Mouse (Mus musculus) MEL (cell line): Measurements from ENCODE around the gene Ifi35. TPM values are rescaled to one million over a fixed set of nuclear protein-coding genes. Genes with fewer than 3 reads are reported as not detected.

ENCODE experiments used
- DNase-seq: peaks from one replicate; pipeline ENCODE4 v3.0.0; 2011; ENCODE audit warnings: low read depth, low spot score
- H3K27ac ChIP-seq: 2 replicates; pipeline ENCODE4 v1.5.1; 2012; ENCODE audit warnings: low read depth, mild to moderate bottlenecking, control low read depth, low read length, moderate library complexity; ENCODE audit not compliant: control insufficient read depth
- H3K27me3 ChIP-seq, 2 experiments: fragments of 150-350 bp in 1 of 2; sonication (generic) in 1 of 2; 2 replicates each; pipeline ENCODE4 v1.6.1; 2012; ENCODE audit warnings: low read length in 2 of 2, mild to moderate bottlenecking in 2 of 2, improper control_type of control experiment in 1 of 2, moderate library complexity in 1 of 2; ENCODE audit not compliant: insufficient read depth in 2 of 2, control insufficient read depth in 1 of 2
- H3K36me3 ChIP-seq, 2 experiments: 2 replicates each; pipeline ENCODE4 v1.6.1; 2012 to 2014; ENCODE audit warnings: low read length in 2 of 2, improper control_type of control experiment in 1 of 2, inconsistent platforms in 1 of 2, mild to moderate bottlenecking in 1 of 2; ENCODE audit not compliant: insufficient read depth in 2 of 2, control insufficient read depth in 1 of 2
- H3K4me1 ChIP-seq, 2 experiments: fragments of 150-350 bp in 1 of 2; sonication (generic) in 1 of 2; 2 replicates each; pipeline ENCODE4 v1.6.1; 2012; ENCODE audit warnings: low read length in 2 of 2, improper control_type of control experiment in 1 of 2, mild to moderate bottlenecking in 1 of 2; ENCODE audit not compliant: insufficient read depth in 2 of 2, control insufficient read depth in 1 of 2
- H3K4me3 ChIP-seq, 2 experiments: fragments of 150-350 bp in 1 of 2; sonication (generic) in 1 of 2; 2 replicates each; pipeline ENCODE4 v1.5.1; 2012; ENCODE audit warnings: low read depth in 2 of 2, low read length in 2 of 2, mild to moderate bottlenecking in 2 of 2, moderate library complexity in 2 of 2, control low read depth in 1 of 2, improper control_type of control experiment in 1 of 2; ENCODE audit not compliant: control insufficient read depth in 1 of 2, insufficient read depth in 1 of 2
- H3K79me2 ChIP-seq: 2 replicates; pipeline ENCODE4 v1.6.1; 2012; ENCODE audit warnings: mild to moderate bottlenecking, low read length, moderate library complexity; ENCODE audit not compliant: control insufficient read depth, poor library complexity, insufficient read depth
- H3K9ac ChIP-seq: 2 replicates; pipeline ENCODE4 v1.6.1; 2012; ENCODE audit warnings: low read depth, mild to moderate bottlenecking, control low read depth, low read length, moderate library complexity; ENCODE audit not compliant: control insufficient read depth, poor library complexity, severe bottlenecking
- H3K9me3 ChIP-seq: fragments of 150-350 bp; sonication (generic); replicated peaks from 2 replicates; pipeline ENCODE4 v1.6.1; 2012; ENCODE audit warnings: mild to moderate bottlenecking, low read length, improper control_type of control experiment, moderate library complexity; ENCODE audit not compliant: insufficient read depth
- CHD2 ChIP-seq: IDR thresholded peaks from 2 replicates; pipeline ENCODE4 v1.6.1; 2011; ENCODE audit warnings: low read length, improper control_type of control experiment
- ELF1 ChIP-seq: IDR thresholded peaks from 2 replicates; pipeline ENCODE4 v1.6.1; 2014; ENCODE audit warnings: low read depth, mild to moderate bottlenecking, inconsistent platforms, low read length, improper control_type of control experiment, moderate library complexity
- GABPA ChIP-seq: IDR thresholded peaks from 2 replicates; pipeline ENCODE4 v1.6.1; 2012; ENCODE audit warnings: low read depth, mild to moderate bottlenecking, inconsistent platforms, low read length, improper control_type of control experiment, moderate library complexity
- GATA1 ChIP-seq: IDR thresholded peaks from 2 replicates; pipeline ENCODE4 v1.6.1; 2011; ENCODE audit warnings: low read depth, low read length, improper control_type of control experiment
- HCFC1 ChIP-seq: IDR thresholded peaks from 2 replicates; pipeline ENCODE4 v1.6.1; 2012; ENCODE audit warnings: low read depth, mild to moderate bottlenecking, inconsistent platforms, low read length, improper control_type of control experiment, moderate library complexity
- KAT2A ChIP-seq: conservative IDR thresholded peaks from 2 replicates; pipeline ENCODE4 v1.6.1; 2012; ENCODE audit warnings: low read depth, low read length, improper control_type of control experiment, inconsistent platforms
- MAZ ChIP-seq: IDR thresholded peaks from 2 replicates; pipeline ENCODE4 v1.6.1; 2012; ENCODE audit warnings: low read depth, mild to moderate bottlenecking, inconsistent platforms, low read length, improper control_type of control experiment
- POLR2A ChIP-seq, 2 experiments: IDR thresholded peaks; 2 replicates each; pipeline ENCODE4 v1.6.1; 2011 to 2012; ENCODE audit warnings: low read length in 2 of 2, mild to moderate bottlenecking in 2 of 2, control low read depth in 1 of 2, improper control_type of control experiment in 1 of 2, low read depth in 1 of 2, moderate library complexity in 1 of 2; ENCODE audit not compliant: control insufficient read depth in 1 of 2, insufficient read depth in 1 of 2, poor library complexity in 1 of 2
- SIN3A ChIP-seq: IDR thresholded peaks from 2 replicates; pipeline ENCODE4 v1.6.1; 2012; ENCODE audit warnings: low read length, improper control_type of control experiment, inconsistent platforms
- SMC3 ChIP-seq: IDR thresholded peaks from 2 replicates; pipeline ENCODE4 v1.6.1; 2011; ENCODE audit warnings: low read depth, low read length, improper control_type of control experiment
- TAL1 ChIP-seq: IDR thresholded peaks from 2 replicates; pipeline ENCODE4 v1.6.1; 2012; ENCODE audit warnings: mild to moderate bottlenecking, inconsistent platforms, low read length, moderate library complexity, mixed read lengths
- USF1 ChIP-seq: IDR thresholded peaks from 2 replicates; pipeline ENCODE4 v1.6.1; 2014; ENCODE audit warnings: low read depth, mild to moderate bottlenecking, inconsistent platforms, low read length, improper control_type of control experiment, moderate library complexity
- USF2 ChIP-seq, 2 experiments: IDR thresholded peaks; 2 replicates each; pipeline ENCODE4 v1.6.1; 2011 to 2012; ENCODE audit warnings: improper control_type of control experiment in 2 of 2, low read length in 2 of 2, borderline replicate concordance in 1 of 2, inconsistent platforms in 1 of 2, low read depth in 1 of 2, mild to moderate bottlenecking in 1 of 2; ENCODE audit not compliant: insufficient read depth in 1 of 2
- ZC3H11A ChIP-seq: IDR thresholded peaks from 2 replicates; pipeline ENCODE4 v1.6.1; 2012; ENCODE audit warnings: low read depth, mild to moderate bottlenecking, inconsistent platforms, low read length, improper control_type of control experiment
- ZKSCAN1 ChIP-seq: IDR thresholded peaks from 2 replicates; pipeline ENCODE4 v1.6.1; 2012; ENCODE audit warnings: low read depth, mild to moderate bottlenecking, inconsistent platforms, low read length, improper control_type of control experiment, moderate library complexity
- ZMIZ1 ChIP-seq: IDR thresholded peaks from 2 replicates; pipeline ENCODE4 v1.6.1; 2012; ENCODE audit warnings: low read depth, mild to moderate bottlenecking, inconsistent platforms, low read length, improper control_type of control experiment, moderate library complexity
- ZNF384 ChIP-seq: IDR thresholded peaks from 2 replicates; pipeline ENCODE4 v1.6.1; 2012; ENCODE audit warnings: low read depth, mild to moderate bottlenecking, inconsistent platforms, low read length, improper control_type of control experiment
- polyA plus RNA-seq, 2 experiments: library from polyadenylated mRNA; stranded (reverse) in 1 of 2; unstranded in 1 of 2; fragments of >175 nt in 1 of 2; fragments of >200 nt in 1 of 2; gene quantifications; 2 replicates each; pipeline versions ENCODE4 v1.2.1 to v1.2.4; 2012; ENCODE audit warnings: low replicate concordance in 2 of 2, low read depth in 1 of 2; ENCODE audit not compliant: insufficient read length in 2 of 2, insufficient read depth in 1 of 2, missing spikeins in 1 of 2
- total RNA-seq: library from RNA; depleted of rRNA; stranded (reverse); fragments of 300-350 nt; gene quantifications from 2 replicates; pipeline ENCODE4 v1.2.3, GENCODE M21; 2012

The Ifi35 gene
- total and polyA plus RNA-seq, 3 experiments: 35.5 to 146 (median 64.4) TPM

- no peak for TF ChIP-seq GABPA
- TF ChIP-seq MAZ: no peak
- TF ChIP-seq POLR2A (IDR thresholded peaks at IDR 0.05; ENCODE audit: control insufficient read depth in 1 of 2, insufficient read depth in 1 of 2, low read depth in 1 of 2, low read length in 2 of 2, poor library complexity in 1 of 2): no peak
- Histone ChIP-seq H3K9me3 (no peaks in the 10 kb centered on the region), H3K4me3 (no peak overlapping the region), H3K4me1 (no peaks in the 10 kb centered on the region), H3K79me2 (no peaks in the 10 kb centered on the region), H3K9ac (no peak overlapping the region), H3K36me3 (peaks cover 2 to 3% of the 10 kb centered on the region in 2 experiments; a peak in 2 of 4 replicates), H3K27ac (no peak overlapping the region), H3K27me3 (no peaks in the 10 kb centered on the region)
- DNase-seq: no peak
These were observed 12.4 kb upstream of the Ifi35 start for GRCm38 (mm10) chr11:101435831-101436230.

GRCm38 (mm10) chr11:101436916-101437315, 11.3 kb upstream of the Ifi35 start:
- Histone ChIP-seq H3K4me3 (no peak overlapping the region), H3K9me3 (no peaks in the 10 kb centered on the region), H3K36me3 (peaks cover 2 to 4% of the 10 kb centered on the region in 2 experiments; a peak in 3 of 4 replicates), H3K27me3 (no peaks in the 10 kb centered on the region), H3K79me2 (no peaks in the 10 kb centered on the region), H3K27ac (no peak overlapping the region), H3K9ac (no peak overlapping the region), H3K4me1 (no peaks in the 10 kb centered on the region)
- no peak for TF ChIP-seq SIN3A
- no peak for TF ChIP-seq SMC3
- no peak for TF ChIP-seq USF1
- no peak for TF ChIP-seq ELF1
- no peak for TF ChIP-seq KAT2A
- no peak for TF ChIP-seq HCFC1
- TF ChIP-seq ZMIZ1: no peak
- TF ChIP-seq USF2 (IDR thresholded peaks at IDR 0.05; ENCODE audit: borderline replicate concordance in 1 of 2, insufficient read depth in 1 of 2, low read depth in 1 of 2, low read length in 2 of 2): no peak
- no peak for TF ChIP-seq TAL1
- TF ChIP-seq ZKSCAN1: no peak
- no peak for TF ChIP-seq ZC3H11A
- TF ChIP-seq ZNF384: no peak
- no peak for TF ChIP-seq GATA1
- TF ChIP-seq POLR2A (IDR thresholded peaks at IDR 0.05; ENCODE audit: control insufficient read depth in 1 of 2, insufficient read depth in 1 of 2, low read depth in 1 of 2, low read length in 2 of 2, poor library complexity in 1 of 2): no peak
- TF ChIP-seq CHD2: no peak
- DNase-seq: no peak
